Mouse (Mus musculus) retina, postnatal 1 day (tissue): ENCODE measurements around the gene Mphosph10.
A peak's percentile ranks its signal among the peaks of the same experiment; 100 is the strongest.

Experiments
- DNase-seq: peaks from one replicate; pipeline ENCODE4 v3.0.0-alpha.2; 2012

The Mphosph10 gene

DNA sequence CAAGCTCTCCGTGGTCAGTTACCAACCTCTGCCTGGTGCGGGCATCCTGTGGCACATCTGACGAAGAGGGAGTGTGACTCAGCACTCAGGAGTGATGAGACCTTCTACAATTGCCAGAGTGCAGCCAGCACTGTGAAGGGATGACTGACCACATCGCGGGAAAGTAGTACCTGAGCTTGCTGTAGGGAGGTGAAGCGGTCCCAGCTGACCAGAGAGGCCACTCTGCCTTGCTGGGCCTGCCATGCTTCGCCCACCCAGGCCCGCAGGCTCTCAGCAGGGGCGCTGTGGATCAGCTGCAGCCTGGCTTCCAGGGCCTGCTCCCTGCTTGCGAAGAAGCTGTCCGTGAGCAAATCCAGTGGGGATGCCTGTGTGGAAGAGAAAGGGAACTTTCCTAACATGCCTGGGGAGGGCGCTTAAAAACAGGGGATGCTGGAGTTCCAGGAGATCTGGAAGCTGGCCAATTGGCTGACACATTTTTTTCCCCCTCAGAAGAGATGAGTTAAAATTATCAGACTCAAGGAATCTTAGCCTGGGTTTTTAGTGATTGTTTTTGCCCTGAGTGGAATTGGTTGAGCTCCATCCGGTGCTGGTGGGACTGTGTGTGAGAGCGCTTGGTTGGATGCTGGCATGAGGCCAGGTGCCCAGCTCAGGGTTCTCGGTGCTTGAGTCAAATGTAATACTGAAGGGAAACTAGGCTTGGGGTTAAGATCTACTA is 42.8 kb downstream of the Mphosph10 start:
- peak; percentile 6 for DNase-seq

DNA sequence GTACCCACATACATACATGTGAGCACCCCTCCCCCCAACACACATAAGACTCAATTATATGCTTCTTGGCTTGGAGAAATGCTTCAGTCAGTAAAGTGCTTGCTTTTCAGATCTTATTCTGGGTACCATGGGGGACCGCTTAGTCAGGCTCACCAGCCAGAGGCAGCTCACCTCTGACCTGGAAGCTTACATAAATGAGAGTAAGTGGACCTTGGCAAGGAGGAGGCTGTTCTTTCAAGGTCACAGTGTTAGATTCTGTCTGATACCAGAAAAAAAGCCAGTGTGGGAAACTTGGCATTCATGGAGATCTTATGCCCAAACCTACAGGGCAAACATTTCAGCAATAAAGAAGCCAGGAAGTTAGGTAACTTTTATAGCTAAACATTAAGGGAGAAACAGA is 44.3 kb downstream of the Mphosph10 start:
- no peak for DNase-seq

DNA sequence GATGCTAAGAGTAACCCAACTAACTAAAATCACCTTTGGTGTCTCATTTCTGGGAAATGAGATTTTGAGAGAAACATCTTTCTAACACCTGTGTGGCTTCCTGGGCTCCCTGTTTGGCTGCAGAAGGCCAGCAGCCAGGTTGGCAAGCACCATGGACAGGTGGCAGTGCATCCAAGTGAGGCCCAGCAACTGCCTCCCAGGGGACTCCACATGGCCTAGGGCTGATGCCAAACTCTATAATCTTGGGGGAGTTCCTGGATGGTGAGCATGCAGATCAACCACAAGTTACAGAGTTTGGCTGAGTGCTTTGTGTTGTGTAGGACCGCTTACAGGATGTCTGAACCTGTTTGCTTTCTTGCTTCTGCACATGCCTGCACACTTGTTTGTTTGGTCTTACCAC is 59.4 kb downstream of the Mphosph10 start:
- no peak for DNase-seq

DNA sequence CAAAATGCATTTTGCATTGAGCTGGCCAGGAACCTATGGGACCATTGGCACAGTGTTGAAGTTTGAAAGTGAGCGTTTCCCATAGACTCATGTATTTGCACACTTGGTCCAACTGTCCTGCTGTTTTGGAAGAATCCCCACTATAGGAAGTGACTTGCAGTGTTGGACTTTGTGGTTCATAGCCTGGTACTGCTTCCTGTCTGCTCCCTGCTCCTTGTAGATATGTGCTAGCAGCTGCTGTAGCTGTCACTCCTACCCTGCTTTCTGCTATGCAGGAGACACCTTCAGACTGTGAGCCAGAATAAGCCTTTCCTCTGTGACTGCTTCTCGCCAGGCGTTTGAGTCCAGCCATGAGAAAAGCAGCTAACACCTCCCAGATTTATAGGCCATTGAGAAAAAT is 60.8 kb downstream of the Mphosph10 start:
- no peak for DNase-seq

DNA sequence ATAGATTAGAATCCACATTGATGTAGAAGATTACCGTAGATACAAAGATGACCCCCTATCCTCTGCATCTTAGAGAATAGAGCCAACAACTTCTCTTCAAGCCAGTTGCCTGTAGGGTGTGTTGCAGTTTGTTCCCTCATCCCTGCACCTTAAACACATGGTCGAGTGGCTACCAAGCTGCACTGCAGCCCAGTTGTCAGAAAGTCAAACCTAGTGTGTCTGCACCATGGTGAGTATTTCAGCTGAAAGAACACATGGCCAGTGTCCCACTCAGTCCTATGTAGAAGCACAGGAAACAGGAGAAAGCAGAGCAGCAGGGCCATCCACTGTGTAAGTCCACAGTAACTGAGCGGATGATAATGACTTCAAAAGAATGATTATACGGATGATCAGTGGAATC is 64.6 kb downstream of the Mphosph10 start:
- no peak for DNase-seq

DNA sequence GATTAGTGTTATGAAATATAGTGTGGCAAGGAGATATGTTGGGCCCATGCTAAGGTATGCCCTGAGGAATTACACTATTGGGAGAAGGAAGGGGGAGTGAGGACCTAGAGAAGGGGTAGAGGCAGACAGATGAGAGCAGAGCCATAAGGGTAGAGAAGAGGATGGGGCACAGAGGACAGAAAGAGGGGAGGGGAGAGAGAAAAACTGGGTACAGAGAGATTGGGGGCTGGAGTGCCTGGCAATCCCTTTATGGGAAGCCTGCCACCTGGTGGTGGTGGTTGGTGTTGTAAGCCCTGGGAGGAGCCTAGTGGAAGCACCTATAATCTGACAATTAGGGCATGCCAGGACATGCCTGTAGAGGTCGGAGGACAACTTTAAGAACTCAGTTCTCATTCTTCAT is 65.2 kb downstream of the Mphosph10 start:
- peak; percentile 84 for DNase-seq
